Mouse (Mus musculus) ovary, adult 18-20 months (tissue): ENCODE measurements around the gene Mapt.
"Not testable (repeated sequence)": the region's sequence is repeated elsewhere in the genome, so short reads cannot be mapped to it uniquely, and the experiment has no call there.

Experiments
- DNase-seq: peaks from one replicate; pipeline ENCODE4 v3.0.0; 2022; ENCODE audit warnings: low spot score, mixed read lengths

The Mapt gene

GRCm38 (mm10) chr11:104231041-104231911, at the start of gene Mapt:
Mapt (plus strand) TSS chr11:104231390.
- peak; percentile 81 for DNase-seq

- no peak for DNase-seq
Observed at GRCm38 (mm10) chr11:104182141-104182540, 49.0 kb upstream of the Mapt start.

- DNase-seq: no peak
Observed at GRCm38 (mm10) chr11:104186135-104186836, 44.9 kb upstream of the Mapt start, which contains the start of gene Sppl2c. Sppl2c (plus strand) TSS chr11:104186327.

- no peak for DNase-seq
Observed at GRCm38 (mm10) chr11:104186837-104187150, 44.4 kb upstream of the Mapt start.

GRCm38 (mm10) chr11:104187766-104188165, 43.4 kb upstream of the Mapt start:
- no peak for DNase-seq

- DNase-seq: no peak
Observed at GRCm38 (mm10) chr11:104190008-104190407, 41.2 kb upstream of the Mapt start.

- DNase-seq: no peak
Observed at GRCm38 (mm10) chr11:104195382-104195781, 35.8 kb upstream of the Mapt start.

- DNase-seq: no peak
Observed at GRCm38 (mm10) chr11:104195791-104196190, 35.4 kb upstream of the Mapt start.

- DNase-seq: no peak
Observed at GRCm38 (mm10) chr11:104197861-104198260, 33.3 kb upstream of the Mapt start.

GRCm38 (mm10) chr11:104203271-104203670, 27.9 kb upstream of the Mapt start:
- no peak for DNase-seq

GRCm38 (mm10) chr11:104206573-104206972, 24.6 kb upstream of the Mapt start:
- no peak for DNase-seq

GRCm38 (mm10) chr11:104209041-104209440, 22.1 kb upstream of the Mapt start:
- no peak for DNase-seq

GRCm38 (mm10) chr11:104211251-104211650, 19.9 kb upstream of the Mapt start:
- DNase-seq: no peak

GRCm38 (mm10) chr11:104214128-104214527, 17.1 kb upstream of the Mapt start:
- DNase-seq: not testable (repeated sequence)

- no peak for DNase-seq
Observed at GRCm38 (mm10) chr11:104218075-104218474, 13.1 kb upstream of the Mapt start.

GRCm38 (mm10) chr11:104220291-104220690, 10.9 kb upstream of the Mapt start:
- no peak for DNase-seq

- DNase-seq: no peak
Observed at GRCm38 (mm10) chr11:104221751-104222150, 9.4 kb upstream of the Mapt start.

- DNase-seq: no peak
Observed at GRCm38 (mm10) chr11:104223301-104223700, 7.9 kb upstream of the Mapt start.

GRCm38 (mm10) chr11:104229391-104229790, 1.8 kb upstream of the Mapt start:
- DNase-seq: no peak

GRCm38 (mm10) chr11:104230066-104230778, 968 bp upstream of the Mapt start:
- no peak for DNase-seq

GRCm38 (mm10) chr11:104232141-104233061, 1.2 kb downstream of the Mapt start:
- no peak for DNase-seq

- DNase-seq: no peak
Observed at GRCm38 (mm10) chr11:104233101-104233500, 1.9 kb downstream of the Mapt start.
